Mouse (Mus musculus): ENCODE results near the gene Pdxdc1. TPM values are rescaled to one million over a fixed set of nuclear protein-coding genes. Genes with fewer than 3 reads are reported as not detected.

Pdxdc1 gene
- polyA plus RNA-seq, 1 experiment from 2014 or later, result 72.1 TPM

- no peaks in the 10 kb centered on the region for H3K9me3 ChIP-seq
- no peak overlapping the region for H3K4me3 ChIP-seq (replicated peaks)
- no peak for ATAC-seq (ENCODE audit: low FRiP score)
- H3K4me2 ChIP-seq, result no peak overlapping the region
- no peak overlapping the region for H3K9ac ChIP-seq
- peaks cover 80% of the 10 kb centered on the region for H3K36me3 ChIP-seq (replicated peaks)
- H3K27me3 ChIP-seq, result no peaks in the 10 kb centered on the region
- WGBS, result 89% methylated on average over 10 of the region's 10 CpGs
- no peaks in the 10 kb centered on the region for H3K4me1 ChIP-seq
- H3K27ac ChIP-seq, result no peak overlapping the region
Observed at GRCm38 (mm10) chr16:13830444-13830843, 72.5 kb downstream of the Pdxdc1 start.

GRCm38 (mm10) chr16:13826511-13826910, 76.4 kb downstream of the Pdxdc1 start:
- peaks cover 45% of the 10 kb centered on the region for H3K36me3 ChIP-seq (replicated peaks)
- no peak overlapping the region for H3K4me3 ChIP-seq (replicated peaks)
- H3K27me3 ChIP-seq, result no peaks in the 10 kb centered on the region
- 0 out of 2 replicates have a peak, but pooled peaks cover 4% of the 10 kb centered on the region for H3K4me1 ChIP-seq
- no peak for ATAC-seq (ENCODE audit: low FRiP score)
- H3K4me2 ChIP-seq, result no peak overlapping the region
- no peak overlapping the region for H3K27ac ChIP-seq
- H3K9ac ChIP-seq, result no peak overlapping the region
- 93% methylated on average over 4 of the region's 4 CpGs for WGBS
- H3K9me3 ChIP-seq, result no peaks in the 10 kb centered on the region

GRCm38 (mm10) chr16:13825781-13826490, 77.0 kb downstream of the Pdxdc1 start:
- Histone ChIP-seq H3K4me1 (peaks cover 4% of the 10 kb centered on the region), H3K9me3 (no peaks in the 10 kb centered on the region), H3K27ac (no peak overlapping the region), H3K4me2 (no peak overlapping the region), H3K27me3 (no peaks in the 10 kb centered on the region), H3K9ac (no peak overlapping the region), H3K4me3 (replicated peaks) (no peak overlapping the region), H3K36me3 (replicated peaks) (peaks cover 39% of the 10 kb centered on the region)
- WGBS, result 82% methylated on average over 7 of the region's 7 CpGs
- no peak for ATAC-seq (ENCODE audit: low FRiP score)

- 90% methylated on average over 5 of the region's 5 CpGs for WGBS
- no peak for ATAC-seq (ENCODE audit: low FRiP score)
- H3K4me3 ChIP-seq (replicated peaks), result no peak overlapping the region; the same call in 1 of the 2 replicates
Observed at GRCm38 (mm10) chr16:13820771-13821170, 82.2 kb downstream of the Pdxdc1 start.

GRCm38 (mm10) chr16:13819806-13820500, 83.0 kb downstream of the Pdxdc1 start:
- Histone ChIP-seq H3K27ac (0 out of 2 replicates have a peak overlapping the region, but pooled peaks have one; percentile 96), H3K9ac (peak overlapping the region; percentile 80), H3K27me3 (no peaks in the 10 kb centered on the region), H3K36me3 (replicated peaks) (peaks cover 13% of the 10 kb centered on the region), H3K9me3 (no peaks in the 10 kb centered on the region), H3K4me2 (peak overlapping the region; percentile 74), H3K4me1 (peaks cover 22% of the 10 kb centered on the region), H3K4me3 (replicated peaks) (peak overlapping the region; percentile 74)
- 46% methylated on average over 12 of the region's 12 CpGs for WGBS
- ATAC-seq (ENCODE audit: low FRiP score), result peak; percentile 5; the same call in 1 of the 2 replicates

More at GRCm38 (mm10) chr16:13820771-13821170, 82.2 kb downstream of the Pdxdc1 start:
- no peak overlapping the region; the same call in 1 of the 2 replicates for H3K4me2 ChIP-seq
- H3K27ac ChIP-seq, result no peak overlapping the region
- no peak overlapping the region for H3K9ac ChIP-seq
- no peaks in the 10 kb centered on the region for H3K9me3 ChIP-seq
- H3K36me3 ChIP-seq (replicated peaks), result peaks cover 5% of the 10 kb centered on the region
- no peaks in the 10 kb centered on the region for H3K27me3 ChIP-seq
- peaks cover 22% of the 10 kb centered on the region for H3K4me1 ChIP-seq

GRCm38 (mm10) chr16:13819394-13819743, 83.6 kb downstream of the Pdxdc1 start:
- H3K36me3 ChIP-seq (replicated peaks), result peaks cover 19% of the 10 kb centered on the region
- ATAC-seq (ENCODE audit: low FRiP score), result no peak; the same call in 1 of the 2 replicates
- H3K9ac ChIP-seq, result peak overlapping the region; percentile 80
- H3K27me3 ChIP-seq, result no peaks in the 10 kb centered on the region
- peak overlapping the region; percentile 74 for H3K4me2 ChIP-seq
- no peaks in the 10 kb centered on the region for H3K9me3 ChIP-seq
- peaks cover 22% of the 10 kb centered on the region for H3K4me1 ChIP-seq
- H3K27ac ChIP-seq, result peak overlapping the region; percentile 96
- peak overlapping the region; percentile 74 for H3K4me3 ChIP-seq (replicated peaks)
- under 1% methylated on average over 36 of the region's 36 CpGs for WGBS

- peak within 1 kb of the TSS; percentile 74 for H3K4me2 ChIP-seq
- H3K4me3 ChIP-seq (replicated peaks), result peak within 1 kb of the TSS; percentile 74
- H3K36me3 ChIP-seq (replicated peaks), result peaks cover 22% of the 10 kb centered on the region
- H3K9ac ChIP-seq, result peak within 1 kb of the TSS; percentile 80
- H3K27ac ChIP-seq, result peak within 1 kb of the TSS; percentile 96
- WGBS, result under 1% methylated on average over 58 of the region's 58 CpGs
- H3K4me1 ChIP-seq, result peaks cover 22% of the 10 kb centered on the region
- H3K27me3 ChIP-seq, result no peaks in the 10 kb centered on the region
- peak; percentile 95 for ATAC-seq (ENCODE audit: low FRiP score)
- H3K9me3 ChIP-seq, result no peaks in the 10 kb centered on the region
Observed at GRCm38 (mm10) chr16:13818560-13819393, 84.2 kb downstream of the Pdxdc1 start, which contains the start of gene Ntan1. Ntan1 (plus strand) TSS chr16:13818845.

GRCm38 (mm10) chr16:13813200-13813599, 89.7 kb downstream of the Pdxdc1 start:
- H3K9ac ChIP-seq, result no peak overlapping the region
- no peaks in the 10 kb centered on the region for H3K9me3 ChIP-seq
- H3K27ac ChIP-seq, result no peak overlapping the region
- H3K4me3 ChIP-seq (replicated peaks), result no peak overlapping the region
- ATAC-seq (ENCODE audit: low FRiP score), result no peak
- peaks cover 3% of the 10 kb centered on the region for H3K4me1 ChIP-seq
- no peak overlapping the region for H3K4me2 ChIP-seq
- peaks cover 78% of the 10 kb centered on the region for H3K36me3 ChIP-seq (replicated peaks)
- 94% methylated on average over 3 of the region's 3 CpGs for WGBS
- no peaks in the 10 kb centered on the region for H3K27me3 ChIP-seq

GRCm38 (mm10) chr16:13812152-13812551, 90.8 kb downstream of the Pdxdc1 start:
- Histone ChIP-seq H3K36me3 (replicated peaks) (peaks cover 87% of the 10 kb centered on the region), H3K4me1 (no peaks in the 10 kb centered on the region), H3K4me3 (replicated peaks) (no peak overlapping the region), H3K27me3 (no peaks in the 10 kb centered on the region), H3K9ac (no peak overlapping the region), H3K9me3 (no peaks in the 10 kb centered on the region), H3K4me2 (no peak overlapping the region), H3K27ac (no peak overlapping the region)
- ATAC-seq (ENCODE audit: low FRiP score), result no peak
- 87% methylated on average over 6 of the region's 6 CpGs for WGBS

GRCm38 (mm10) chr16:13808410-13808809, 94.5 kb downstream of the Pdxdc1 start:
- WGBS, result 91% methylated on average over 7 of the region's 7 CpGs
- H3K36me3 ChIP-seq (replicated peaks), result peaks cover 96% of the 10 kb centered on the region

GRCm38 (mm10) chr16:13807616-13808015, 95.3 kb downstream of the Pdxdc1 start:
- no peak for ATAC-seq (ENCODE audit: low FRiP score)
- Histone ChIP-seq H3K27me3 (no peaks in the 10 kb centered on the region), H3K9ac (no peak overlapping the region), H3K27ac (no peak overlapping the region), H3K4me1 (no peaks in the 10 kb centered on the region), H3K36me3 (replicated peaks) (peaks cover 93% of the 10 kb centered on the region), H3K4me2 (no peak overlapping the region), H3K4me3 (replicated peaks) (no peak overlapping the region), H3K9me3 (no peaks in the 10 kb centered on the region)
- WGBS, result 95% methylated on average over 4 of the region's 4 CpGs

More at GRCm38 (mm10) chr16:13808410-13808809, 94.5 kb downstream of the Pdxdc1 start:
- Histone ChIP-seq H3K27ac (no peak overlapping the region), H3K9ac (no peak overlapping the region), H3K9me3 (no peaks in the 10 kb centered on the region), H3K27me3 (no peaks in the 10 kb centered on the region), H3K4me3 (replicated peaks) (no peak overlapping the region), H3K4me1 (no peaks in the 10 kb centered on the region), H3K4me2 (no peak overlapping the region)
- no peak for ATAC-seq (ENCODE audit: low FRiP score)

GRCm38 (mm10) chr16:13804666-13805065, 98.3 kb downstream of the Pdxdc1 start:
- no peak overlapping the region for H3K4me3 ChIP-seq (replicated peaks)
- H3K27ac ChIP-seq, result no peak overlapping the region
- no peaks in the 10 kb centered on the region for H3K4me1 ChIP-seq
- H3K27me3 ChIP-seq, result no peaks in the 10 kb centered on the region
- no peak overlapping the region for H3K9ac ChIP-seq
- WGBS, result 81% methylated on average over 5 of the region's 5 CpGs
- no peak for ATAC-seq (ENCODE audit: low FRiP score)
- H3K4me2 ChIP-seq, result no peak overlapping the region
- peaks cover 91% of the 10 kb centered on the region for H3K36me3 ChIP-seq (replicated peaks)
- H3K9me3 ChIP-seq, result no peaks in the 10 kb centered on the region

All from forebrain, embryonic 12.5 days (tissue).